Mouse (Mus musculus) liver, postnatal 0 days (tissue): ENCODE measurements around the gene Fgf6.

ENCODE experiments used
- CTCF ChIP-seq: sonication (generic); IDR thresholded peaks from 2 replicates; pipeline ENCODE4 v1.5.1; 2016; ENCODE audit warnings: antibody characterized with exemption, low read depth
- EP300 ChIP-seq: IDR thresholded peaks from 2 replicates; pipeline ENCODE4 v1.6.1; 2016; ENCODE audit warnings: antibody characterized with exemption, low read depth, mild to moderate bottlenecking

DNA sequence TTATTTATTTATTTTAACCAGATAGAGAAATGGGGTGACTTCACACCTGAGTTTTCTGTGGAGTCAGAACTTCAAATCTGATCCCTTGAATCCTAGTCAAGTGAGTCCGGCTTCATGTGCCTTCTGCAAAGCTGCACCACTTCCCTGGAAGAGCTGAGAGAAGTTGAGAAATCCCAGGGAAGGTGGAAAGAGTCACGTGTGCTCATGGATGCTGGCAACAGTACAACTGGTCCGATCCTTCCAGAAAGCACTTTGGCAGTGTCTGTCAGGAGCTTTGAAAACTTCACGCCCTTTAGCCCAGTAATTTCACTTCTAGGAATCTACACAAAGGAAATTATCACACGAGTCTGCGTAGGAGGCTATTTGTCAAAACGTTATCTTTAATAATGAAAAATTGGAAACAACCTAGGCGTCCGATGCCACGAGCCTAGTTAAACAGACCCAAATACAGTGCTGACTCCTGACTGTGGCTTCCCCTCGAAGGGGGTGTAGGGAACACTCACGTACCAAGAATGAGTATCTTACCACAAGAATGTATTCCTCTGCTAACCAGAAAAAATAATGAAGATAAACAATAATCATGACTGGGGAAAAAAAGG is 41.7 kb downstream of the Fgf6 start:
- TF ChIP-seq CTCF (no peak), EP300 (no peak)
